14 mouse cellular contexts compared by ENCODE assay signal in the genomic region with DNA sequence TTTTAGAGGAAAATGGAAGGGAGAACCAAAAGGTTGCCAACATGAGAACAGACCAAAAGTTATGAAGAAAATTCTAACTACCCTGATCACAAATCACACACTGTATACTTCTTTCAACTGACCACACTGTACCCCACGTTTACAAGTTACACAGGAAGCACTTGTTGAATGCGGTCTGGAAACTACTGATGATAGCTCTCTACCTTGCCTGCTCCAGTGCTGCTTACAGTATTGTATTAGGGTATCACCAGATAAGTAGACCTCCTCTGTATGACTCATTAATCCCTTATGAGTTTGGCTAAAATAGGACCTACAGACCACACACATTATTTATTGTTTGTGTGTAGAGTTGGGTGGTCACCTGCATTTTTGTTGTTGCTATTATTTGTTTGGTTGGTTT.
"Had no signal": no experiment of that assay in that cellular context is flagged by ENCODE, and none has a peak within 500 bp of the region (broad histone marks: within the 10 kb centered on the region; RNA-seq: fewer than 3 reads in every experiment).

No protein-coding gene starts in this region.

- H3K4me1 ChIP-seq: midbrain, embryonic 13.5 days had no signal

- H3K27ac ChIP-seq: left cerebral cortex, adult 2 months; liver, embryonic 14.5 days; midbrain, embryonic 13.5 days had no signal

- DNase-seq: kidney, adult 18-20 months; kidney, adult 9 months; kidney, postnatal 25 days; layer of hippocampus, postnatal 36 days; lung, adult 2 months; lung, postnatal 14 days; lung, postnatal 4 days; thymus, postnatal 4 days had no signal

- H3K4me2 ChIP-seq: midbrain, embryonic 13.5 days had no signal

- H3K4me3 ChIP-seq: left cerebral cortex, adult 2 months; midbrain, embryonic 13.5 days; myocyte had no signal

- H3K9me3 ChIP-seq: midbrain, embryonic 13.5 days had no signal

- ATAC-seq: intestine, embryonic 16.5 days; midbrain, embryonic 13.5 days; midbrain, embryonic 16.5 days had no signal

- H3K36me3 ChIP-seq: midbrain, embryonic 13.5 days had no signal

- H3K9ac ChIP-seq: liver, embryonic 14.5 days; midbrain, embryonic 13.5 days had no signal

- H3K27me3 ChIP-seq: midbrain, embryonic 13.5 days had no signal
